Mouse (Mus musculus): ENCODE results near the gene Fancf. TPM values are rescaled to one million over a fixed set of nuclear protein-coding genes. Genes with fewer than 3 reads are reported as not detected.

Fancf gene
- polyA plus RNA-seq, 1 experiment from 2014 or later, result 10.1 TPM

DNA sequence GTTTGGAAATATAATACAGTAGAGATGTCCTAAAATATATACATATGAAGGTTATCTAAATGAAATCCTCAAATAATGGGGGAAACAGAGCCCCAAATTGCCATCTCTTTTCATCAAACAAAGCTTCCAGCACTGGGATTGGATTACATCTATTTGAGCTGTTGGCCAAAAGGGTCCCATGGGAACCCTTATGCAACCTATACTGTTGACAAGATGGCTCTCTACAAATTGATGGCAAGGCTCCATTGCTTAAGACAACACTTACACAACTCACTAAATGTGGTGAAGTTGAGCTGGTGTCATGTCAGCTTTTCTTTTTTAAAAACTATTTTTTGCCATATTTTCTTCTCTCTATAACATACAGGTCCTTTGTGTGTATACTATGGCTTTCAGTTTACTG lies 14.2 kb upstream of the Fancf start:
- Histone ChIP-seq H3K4me3 (no peak overlapping the region), H3K36me3 (replicated peaks) (no peaks in the 10 kb centered on the region), H3K27me3 (replicated peaks; ENCODE audit: low read depth, poor library complexity, severe bottlenecking) (no peaks in the 10 kb centered on the region), H3K9me3 (no peaks in the 10 kb centered on the region), H3K27ac (replicated peaks) (no peak overlapping the region), H3K4me1 (peaks cover 29% of the 10 kb centered on the region)
- DNase-seq (ENCODE audit: low spot score), result no peak

DNA sequence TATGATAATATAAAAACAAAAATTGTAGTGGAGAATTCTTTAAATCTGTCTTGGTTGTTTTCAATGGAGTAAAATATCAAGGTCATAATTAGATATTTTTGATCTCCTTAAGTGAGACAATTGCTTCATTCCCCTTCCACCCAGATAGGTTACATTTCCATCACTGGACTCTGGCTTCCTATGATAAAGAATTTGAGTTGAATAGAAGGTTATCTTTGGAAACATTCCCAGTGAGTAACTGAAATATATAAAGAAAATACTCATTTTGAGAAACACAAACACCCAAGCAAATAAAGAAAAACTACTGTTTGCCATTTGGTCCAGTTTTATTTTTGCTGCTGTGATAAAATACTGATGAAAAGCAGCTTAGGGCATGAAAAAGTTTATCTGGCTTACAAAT lies 10.5 kb upstream of the Fancf start:
- H3K9me3 ChIP-seq, result no peaks in the 10 kb centered on the region
- no peaks in the 10 kb centered on the region for H3K27me3 ChIP-seq (replicated peaks; ENCODE audit: low read depth, poor library complexity, severe bottlenecking)
- peaks cover under 1% of the 10 kb centered on the region for H3K4me1 ChIP-seq
- no peak overlapping the region for H3K4me3 ChIP-seq
- H3K36me3 ChIP-seq (replicated peaks), result peaks cover 3% of the 10 kb centered on the region; the same call in 1 of the 2 replicates
- H3K27ac ChIP-seq (replicated peaks), result no peak overlapping the region
- DNase-seq (ENCODE audit: low spot score), result no peak

DNA sequence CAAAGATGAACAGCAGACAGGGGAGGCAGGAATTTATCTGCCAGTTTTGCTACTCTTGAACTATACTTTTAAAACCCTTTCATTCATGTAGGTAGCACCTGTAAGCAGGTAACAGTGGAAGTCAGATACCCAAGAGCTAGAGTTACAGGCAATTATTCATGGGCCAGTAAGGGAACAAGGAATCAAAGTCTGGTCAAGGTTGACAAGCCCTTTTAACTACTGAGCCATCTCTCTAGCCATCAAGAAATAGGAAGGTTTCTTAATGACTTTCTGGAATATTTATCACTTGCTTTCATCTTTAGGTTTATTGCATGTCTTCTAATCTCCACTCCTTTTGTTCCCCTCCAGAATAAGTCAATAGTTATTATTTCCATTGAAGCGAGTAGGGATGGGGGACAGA lies 10.0 kb upstream of the Fancf start:
- no peak overlapping the region for H3K4me3 ChIP-seq
- H3K27ac ChIP-seq (replicated peaks), result no peak overlapping the region
- no peak for DNase-seq (ENCODE audit: low spot score)
- H3K4me1 ChIP-seq, result no peaks in the 10 kb centered on the region
- WGBS, result 82% methylated on average over 1 of the region's 1 CpGs
- H3K27me3 ChIP-seq (replicated peaks; ENCODE audit: low read depth, poor library complexity, severe bottlenecking), result no peaks in the 10 kb centered on the region
- no peaks in the 10 kb centered on the region for H3K9me3 ChIP-seq
- peaks cover 6% of the 10 kb centered on the region; the same call in 1 of the 2 replicates for H3K36me3 ChIP-seq (replicated peaks)

DNA sequence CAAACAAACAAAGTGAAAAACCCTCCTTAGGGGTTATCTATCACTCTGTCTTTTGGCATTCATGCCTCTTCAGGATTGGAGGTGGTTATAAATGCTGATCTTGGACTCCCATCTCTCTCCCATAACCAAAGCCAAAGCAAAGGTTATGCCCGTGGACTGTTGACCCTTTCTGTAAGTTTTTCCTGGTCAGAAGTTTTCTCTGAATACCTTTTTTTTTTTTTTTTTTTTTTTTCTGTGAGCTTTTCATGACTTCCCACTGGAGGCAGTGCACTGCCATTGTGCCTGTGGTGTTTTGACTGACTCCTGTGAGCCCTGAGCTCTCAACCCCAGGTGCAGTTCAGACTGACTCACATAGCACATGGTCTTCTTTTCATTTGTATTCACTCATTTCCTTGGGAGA lies 5.9 kb upstream of the Fancf start:
- DNase-seq (ENCODE audit: low spot score), result no peak
- H3K4me1 ChIP-seq, result peaks cover 17% of the 10 kb centered on the region
- H3K27me3 ChIP-seq (replicated peaks; ENCODE audit: low read depth, poor library complexity, severe bottlenecking), result no peaks in the 10 kb centered on the region
- 89% methylated on average over 1 of the region's 1 CpGs for WGBS
- H3K36me3 ChIP-seq (replicated peaks), result peaks cover 6% of the 10 kb centered on the region
- no peaks in the 10 kb centered on the region for H3K9me3 ChIP-seq
- no peak overlapping the region for H3K4me3 ChIP-seq
- H3K27ac ChIP-seq (replicated peaks), result no peak overlapping the region

DNA sequence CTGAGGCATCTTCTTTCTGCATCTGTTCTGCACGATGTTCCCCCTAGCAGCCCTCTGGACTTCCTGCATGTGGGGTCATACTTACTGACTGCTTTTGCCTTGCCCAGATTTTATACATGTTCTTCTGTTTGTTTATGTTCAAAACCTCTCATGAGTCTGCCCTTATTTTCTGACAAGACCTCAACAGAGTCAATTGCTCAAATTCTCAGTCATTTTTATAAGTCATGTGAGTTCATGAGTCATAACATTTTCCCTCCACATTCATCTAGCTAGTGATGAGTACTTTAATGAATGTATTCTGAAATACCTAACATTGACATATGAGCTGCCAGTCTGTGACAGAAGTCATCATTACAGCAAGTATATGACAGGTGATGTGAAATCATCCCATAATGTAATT lies 3.3 kb upstream of the Fancf start:
- Histone ChIP-seq H3K4me3 (no peak overlapping the region), H3K36me3 (replicated peaks) (peaks cover 13% of the 10 kb centered on the region), H3K27ac (replicated peaks) (no peak overlapping the region), H3K27me3 (replicated peaks; ENCODE audit: low read depth, poor library complexity, severe bottlenecking) (no peaks in the 10 kb centered on the region), H3K9me3 (no peaks in the 10 kb centered on the region), H3K4me1 (peaks cover 29% of the 10 kb centered on the region)
- no peak for DNase-seq (ENCODE audit: low spot score)
- WGBS, result 70% methylated on average over 1 of the region's 1 CpGs

DNA sequence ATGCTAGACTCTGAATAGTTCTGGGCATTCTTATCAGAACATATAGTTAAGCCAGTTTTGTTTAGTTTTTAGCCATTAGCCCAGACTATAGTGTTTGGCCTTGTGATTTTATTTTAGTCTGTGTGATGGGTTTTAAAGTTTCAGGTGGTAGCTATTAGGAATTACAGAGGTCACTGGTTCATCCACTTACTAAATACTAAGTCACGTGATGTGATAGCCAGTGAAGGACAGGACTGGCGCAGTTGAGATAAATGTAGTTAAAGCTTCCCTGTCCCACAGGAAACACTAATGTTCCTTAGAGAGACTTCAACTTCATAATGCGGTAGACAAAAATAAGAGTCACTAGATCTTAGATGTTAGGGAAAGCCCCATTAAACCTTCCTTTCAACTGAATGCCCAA lies 775 bp upstream of the Fancf start:
- WGBS, result 52% methylated on average over 3 of the region's 3 CpGs
- H3K27me3 ChIP-seq (replicated peaks; ENCODE audit: low read depth, poor library complexity, severe bottlenecking), result no peaks in the 10 kb centered on the region
- DNase-seq (ENCODE audit: low spot score), result no peak
- peak overlapping the region; percentile 70 for H3K4me3 ChIP-seq
- H3K9me3 ChIP-seq, result no peaks in the 10 kb centered on the region
- peaks cover 29% of the 10 kb centered on the region for H3K4me1 ChIP-seq
- H3K27ac ChIP-seq (replicated peaks), result peak overlapping the region; percentile 97
- H3K36me3 ChIP-seq (replicated peaks), result peaks cover 33% of the 10 kb centered on the region

DNA sequence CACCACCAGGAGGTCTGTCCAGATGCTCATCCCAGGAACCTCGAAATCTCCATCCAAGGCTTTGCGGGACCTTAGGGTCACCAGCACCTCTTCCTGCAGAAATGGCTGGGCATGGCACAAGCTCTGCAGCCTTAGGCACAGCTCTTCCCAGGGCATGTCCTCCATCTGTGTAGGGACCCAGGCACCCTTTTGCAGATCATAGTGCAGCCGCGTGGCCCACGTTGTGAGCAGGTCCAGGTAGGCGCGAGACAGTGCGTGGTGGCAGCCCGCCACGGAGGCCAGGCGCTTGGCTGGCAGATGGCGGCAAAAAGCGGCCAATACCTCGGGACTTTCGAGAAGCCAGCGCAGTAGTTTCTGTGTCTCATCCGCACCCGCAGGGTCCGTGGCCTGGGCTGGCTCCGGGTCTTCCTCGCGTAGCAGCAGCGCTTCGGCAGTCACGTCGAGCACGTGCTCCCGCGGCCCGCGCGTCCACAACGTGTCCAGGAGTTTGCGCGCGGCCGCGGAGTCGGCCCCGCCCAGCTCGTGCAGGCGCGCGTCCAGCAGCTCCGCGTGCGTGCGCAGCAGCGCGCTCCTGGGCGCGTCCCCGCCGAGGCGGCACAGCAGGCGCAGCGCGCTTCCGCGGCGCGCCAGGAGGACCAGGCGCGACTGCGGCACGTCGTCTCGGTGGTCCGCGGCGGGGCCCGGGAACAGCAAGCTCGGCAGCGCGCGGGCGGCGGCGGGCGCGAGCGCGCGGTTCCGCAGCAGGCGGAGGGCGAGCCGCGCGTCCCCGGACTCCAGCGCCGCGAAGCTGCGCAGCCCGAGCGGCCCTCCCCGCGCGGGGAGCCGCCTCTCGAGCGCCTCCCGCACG lies 594 bp downstream of the Fancf start, which contains the start of gene Gas2:
Gas2 (plus strand) TSS at position 766 of the 847 bp plus-strand sequence.
- WGBS, result 8% methylated on average over 105 of the region's 105 CpGs
- peak within 1 kb of the TSS; percentile 70 for H3K4me3 ChIP-seq
- peaks cover 44% of the 10 kb centered on the region for H3K36me3 ChIP-seq (replicated peaks)
- H3K27ac ChIP-seq (replicated peaks), result peak within 1 kb of the TSS; percentile 97
- H3K27me3 ChIP-seq (replicated peaks; ENCODE audit: low read depth, poor library complexity, severe bottlenecking), result no peaks in the 10 kb centered on the region
- peaks cover 29% of the 10 kb centered on the region for H3K4me1 ChIP-seq
- no peaks in the 10 kb centered on the region for H3K9me3 ChIP-seq
- DNase-seq (ENCODE audit: low spot score), result peak; percentile 88

DNA sequence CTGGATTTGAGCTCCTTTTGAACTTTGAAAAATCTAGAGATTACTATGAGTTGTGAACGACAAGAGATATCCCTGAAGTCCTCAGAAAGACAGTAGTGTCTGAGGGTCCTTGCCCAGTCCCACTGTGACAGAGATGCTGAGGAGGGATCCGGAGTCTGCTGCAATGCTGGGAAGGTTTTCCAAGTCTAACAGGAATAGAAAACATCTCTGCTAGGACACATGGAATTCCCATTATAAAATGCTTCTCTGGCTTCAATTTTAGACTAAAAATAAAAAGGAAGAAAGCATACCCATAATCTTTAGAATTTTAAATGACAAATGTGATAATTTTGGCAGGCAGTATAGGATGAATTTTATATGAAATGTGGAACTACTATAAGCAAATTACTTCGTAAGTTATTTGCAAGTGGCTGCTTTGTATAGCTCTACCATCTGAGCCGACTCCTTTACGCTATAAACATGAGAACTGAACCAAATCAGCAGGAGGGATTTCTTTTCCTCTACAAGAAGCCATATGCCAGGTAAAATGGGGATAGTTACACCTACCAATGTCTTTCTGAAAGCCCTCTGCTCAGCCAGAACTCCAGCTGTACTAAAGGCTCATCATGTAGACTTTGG lies 10.1 kb downstream of the Fancf start:
- no peaks in the 10 kb centered on the region for H3K27me3 ChIP-seq (replicated peaks; ENCODE audit: low read depth, poor library complexity, severe bottlenecking)
- no peak overlapping the region for H3K27ac ChIP-seq (replicated peaks)
- H3K4me3 ChIP-seq, result no peak overlapping the region
- H3K36me3 ChIP-seq (replicated peaks), result peaks cover 6% of the 10 kb centered on the region
- no peak for DNase-seq (ENCODE audit: low spot score)
- 92% methylated on average over 5 of the region's 5 CpGs for WGBS
- H3K9me3 ChIP-seq, result no peaks in the 10 kb centered on the region
- H3K4me1 ChIP-seq, result no peaks in the 10 kb centered on the region

DNA sequence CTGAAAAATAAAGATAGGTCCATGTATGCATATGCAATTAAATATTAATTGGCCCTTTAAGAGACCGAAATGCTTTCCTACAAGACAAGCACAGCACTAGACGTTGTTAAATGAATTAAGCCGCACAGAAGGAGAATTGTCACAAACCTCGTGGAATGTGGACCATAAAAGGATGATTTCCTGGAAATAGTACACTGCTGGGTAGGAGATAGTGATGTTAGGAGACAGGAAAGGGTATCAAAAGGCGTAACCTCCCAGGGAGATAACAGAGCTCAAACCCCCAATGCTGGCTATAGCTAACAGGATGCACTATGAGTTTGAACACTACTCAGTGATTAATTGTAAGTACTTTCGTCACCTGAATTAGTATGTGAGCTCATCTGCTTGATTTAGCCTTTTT lies 11.2 kb downstream of the Fancf start:
- Histone ChIP-seq H3K27ac (replicated peaks) (no peak overlapping the region), H3K9me3 (no peaks in the 10 kb centered on the region), H3K27me3 (replicated peaks; ENCODE audit: low read depth, poor library complexity, severe bottlenecking) (no peaks in the 10 kb centered on the region), H3K36me3 (replicated peaks) (no peaks in the 10 kb centered on the region; the same call in 1 of the 2 replicates), H3K4me3 (no peak overlapping the region), H3K4me1 (no peaks in the 10 kb centered on the region)
- 91% methylated on average over 6 of the region's 6 CpGs for WGBS
- no peak for DNase-seq (ENCODE audit: low spot score)

DNA sequence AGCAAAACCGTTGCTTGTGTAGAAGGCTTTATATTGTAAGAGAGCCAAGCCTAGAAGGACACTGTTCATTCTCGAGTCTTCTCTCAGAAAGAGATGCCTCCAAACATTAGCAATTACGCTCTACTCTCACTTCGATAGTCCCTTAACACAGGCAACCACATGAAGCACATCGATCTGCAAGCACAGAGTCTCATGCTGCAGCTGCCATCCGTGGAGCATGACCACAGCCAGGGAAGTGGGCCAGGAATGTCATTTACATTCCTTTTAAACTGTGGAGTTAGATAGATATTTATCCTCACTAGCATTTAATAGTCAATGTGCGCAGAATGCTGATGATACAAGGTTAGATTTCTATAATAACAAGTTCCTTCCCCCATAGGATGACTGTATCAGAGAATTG lies 21.6 kb downstream of the Fancf start:
- DNase-seq (ENCODE audit: low spot score), result no peak
- Histone ChIP-seq H3K4me1 (no peaks in the 10 kb centered on the region), H3K36me3 (replicated peaks) (no peaks in the 10 kb centered on the region), H3K27ac (replicated peaks) (no peak overlapping the region), H3K4me3 (no peak overlapping the region), H3K9me3 (0 out of 2 replicates have a peak, but pooled peaks cover 4% of the 10 kb centered on the region), H3K27me3 (replicated peaks; ENCODE audit: low read depth, poor library complexity, severe bottlenecking) (no peaks in the 10 kb centered on the region)
- WGBS, result 89% methylated on average over 7 of the region's 7 CpGs

DNA sequence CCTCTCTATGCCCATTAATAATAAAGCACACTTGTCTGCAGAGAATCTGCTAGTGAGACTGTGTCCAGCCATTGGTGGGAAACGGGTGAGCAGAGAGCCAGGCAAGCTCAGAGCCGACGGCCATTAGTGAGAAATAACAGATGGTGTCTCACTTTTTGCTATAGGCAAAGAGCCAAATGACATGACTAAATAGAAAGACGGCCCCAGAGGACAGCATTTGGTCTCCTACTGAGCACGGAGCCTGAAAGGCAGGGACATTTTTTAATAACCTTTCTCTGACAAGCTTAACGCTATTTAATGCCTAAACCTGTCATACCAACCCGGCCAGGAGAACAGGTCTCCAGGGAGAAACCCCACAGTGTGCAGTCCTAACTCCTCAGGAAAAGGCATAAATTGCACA lies 30.1 kb downstream of the Fancf start:
- no peaks in the 10 kb centered on the region for H3K27me3 ChIP-seq (replicated peaks; ENCODE audit: low read depth, poor library complexity, severe bottlenecking)
- H3K9me3 ChIP-seq, result no peaks in the 10 kb centered on the region
- WGBS, result 64% methylated on average over 7 of the region's 7 CpGs
- H3K27ac ChIP-seq (replicated peaks), result no peak overlapping the region
- no peaks in the 10 kb centered on the region for H3K4me1 ChIP-seq
- DNase-seq (ENCODE audit: low spot score), result no peak
- no peak overlapping the region for H3K4me3 ChIP-seq
- H3K36me3 ChIP-seq (replicated peaks), result no peaks in the 10 kb centered on the region

DNA sequence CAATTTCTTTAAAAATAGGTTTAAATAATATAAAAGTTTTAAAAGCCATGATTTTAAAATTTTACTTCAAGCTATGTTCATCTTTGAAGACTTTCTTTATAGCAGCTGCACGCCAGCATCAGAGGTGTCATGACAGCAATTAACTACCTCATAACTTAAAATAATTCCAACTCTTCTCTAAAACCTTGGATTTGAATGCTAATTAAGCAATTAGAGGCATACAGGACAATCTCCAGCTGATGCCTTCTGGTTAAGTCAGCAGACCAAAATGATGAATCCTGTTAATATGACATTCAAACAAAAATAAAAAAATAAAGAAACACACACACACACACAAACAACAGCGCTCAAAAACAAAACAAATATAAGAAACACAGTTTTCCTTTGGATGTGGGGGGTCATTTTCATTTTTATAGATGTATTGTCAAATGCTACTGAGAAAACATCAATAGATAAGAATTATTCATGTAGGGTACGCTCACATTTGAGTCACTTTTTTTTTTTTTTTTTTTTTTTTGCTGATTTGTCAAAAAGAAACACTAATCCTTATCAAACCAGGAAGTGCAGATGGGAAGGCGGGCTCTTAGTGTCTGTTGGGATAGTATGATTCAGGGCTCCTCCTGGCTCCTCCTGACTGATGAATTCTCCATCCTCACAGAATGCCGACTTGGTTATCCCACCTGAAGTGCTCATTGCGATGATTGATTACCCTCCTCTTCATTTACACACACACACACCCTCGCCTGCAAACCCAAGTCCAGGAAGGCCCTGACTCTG lies 38.3 kb downstream of the Fancf start:
- Histone ChIP-seq H3K27ac (replicated peaks) (no peak overlapping the region), H3K4me3 (no peak overlapping the region), H3K4me1 (no peaks in the 10 kb centered on the region), H3K27me3 (replicated peaks; ENCODE audit: low read depth, poor library complexity, severe bottlenecking) (no peaks in the 10 kb centered on the region), H3K9me3 (no peaks in the 10 kb centered on the region), H3K36me3 (replicated peaks) (no peaks in the 10 kb centered on the region)
- no peak for DNase-seq (ENCODE audit: low spot score)
- WGBS, result 87% methylated on average over 7 of the region's 7 CpGs

Data from embryonic facial prominence, embryonic 10.5 days (tissue).